Mouse (Mus musculus) retina, postnatal 1 day (tissue): ENCODE results near the gene Olfr887.

Experiments used
- DNase-seq: peaks from one replicate; pipeline ENCODE4 v3.0.0-alpha.2; 2012

The Olfr887 gene

GRCm38 (mm10) chr9:38083772-38084171 is at the start of gene Olfr887:
TSS of gene Olfr887 (plus strand) at chr9:38084072.
- DNase-seq = no peak

GRCm38 (mm10) chr9:38046255-38046654 is 37.6 kb upstream of the Olfr887 start, which contains the start of gene Olfr884:
TSS of gene Olfr884 (plus strand) at chr9:38046555.
- DNase-seq = no peak

- no peak for DNase-seq
Observed at GRCm38 (mm10) chr9:38061022-38061421, 22.9 kb upstream of the Olfr887 start, which contains the start of gene Olfr885. TSS of gene Olfr885 (plus strand) at chr9:38061322.

GRCm38 (mm10) chr9:38107828-38108227 is 24.0 kb downstream of the Olfr887 start, which contains the start of gene Olfr888:
TSS of gene Olfr888 (plus strand) at chr9:38108128.
- DNase-seq = no peak

- no peak for DNase-seq
Observed at GRCm38 (mm10) chr9:38114898-38115297, 31.0 kb downstream of the Olfr887 start, which contains the start of gene Olfr889. TSS of gene Olfr889 (plus strand) at chr9:38115198.
